Mouse (Mus musculus): Measurements from ENCODE around the gene Cpa5. TPM values are rescaled to one million over a fixed set of nuclear protein-coding genes. Genes with fewer than 3 reads are reported as not detected.

Cpa5 gene
- polyA plus RNA-seq, 1 experiment from 2014 or later: 0.33 TPM

DNA sequence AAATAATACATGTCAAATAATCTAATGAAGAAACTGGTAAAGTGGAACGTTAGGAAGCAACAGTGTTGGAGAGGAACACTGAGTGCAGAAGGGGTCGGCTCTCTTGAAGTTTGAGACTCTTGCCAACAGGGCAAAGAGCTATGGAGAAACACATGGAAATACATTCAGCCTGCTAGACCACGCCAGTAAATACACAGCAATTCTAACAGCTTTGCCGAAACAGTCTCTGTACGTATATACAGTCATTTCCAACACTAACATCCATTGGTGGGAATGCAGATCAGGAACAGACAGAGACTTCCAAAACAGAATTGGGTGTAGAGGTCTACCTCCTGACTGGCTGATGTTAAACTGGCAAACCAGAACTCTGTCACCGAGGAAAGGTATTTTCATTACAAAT is 42.7 kb downstream of the Cpa5 start:
- H3K4me2 ChIP-seq (replicated peaks): no peak overlapping the region

DNA sequence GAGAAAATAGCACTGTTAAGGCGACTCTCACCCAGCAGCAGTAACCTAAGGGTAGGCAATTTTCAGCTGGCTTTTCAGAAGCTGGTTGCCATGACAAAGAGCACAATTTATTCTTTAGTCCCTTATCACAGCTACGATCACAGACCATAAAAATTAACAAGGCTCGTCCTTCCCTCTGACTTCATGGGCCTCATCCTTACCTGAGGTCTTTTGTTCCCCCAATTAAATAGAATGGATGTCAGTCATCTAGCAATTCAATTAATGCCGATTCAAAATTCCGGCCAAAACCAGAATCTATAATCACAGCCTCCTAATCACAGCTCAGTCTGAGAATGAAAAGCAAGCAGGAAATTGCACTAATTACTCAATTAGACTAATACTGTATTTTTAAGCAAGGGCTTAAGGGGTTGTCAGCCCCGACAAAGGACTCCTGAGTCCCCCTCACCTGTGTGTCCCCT is 43.6 kb downstream of the Cpa5 start:
- 31% methylated on average over 6 of the region's 6 CpGs for WGBS
- Histone ChIP-seq H3K36me3 (peaks cover 12% of the 10 kb centered on the region), H3K9me3 (no peaks in the 10 kb centered on the region), H3K4me2 (replicated peaks) (no peak overlapping the region), H3K9ac (no peak overlapping the region), H3K27ac (peak overlapping the region; percentile 96), H3K4me1 (peaks cover 76% of the 10 kb centered on the region), H3K4me3 (no peak overlapping the region), H3K27me3 (no peaks in the 10 kb centered on the region)
- ATAC-seq (ENCODE audit: low FRiP score, low read depth): no peak

More for the DNA sequence above, 42.7 kb downstream of the Cpa5 start:
- no peak overlapping the region for H3K9ac ChIP-seq
- no peaks in the 10 kb centered on the region for H3K27me3 ChIP-seq
- H3K4me1 ChIP-seq: peaks cover 85% of the 10 kb centered on the region
- ATAC-seq (ENCODE audit: low FRiP score, low read depth): peak; percentile 39
- H3K4me3 ChIP-seq: no peak overlapping the region
- H3K36me3 ChIP-seq: peaks cover 9% of the 10 kb centered on the region
- no peaks in the 10 kb centered on the region for H3K9me3 ChIP-seq
- 35% methylated on average over 6 of the region's 6 CpGs for WGBS
- peak overlapping the region; percentile 96 for H3K27ac ChIP-seq

DNA sequence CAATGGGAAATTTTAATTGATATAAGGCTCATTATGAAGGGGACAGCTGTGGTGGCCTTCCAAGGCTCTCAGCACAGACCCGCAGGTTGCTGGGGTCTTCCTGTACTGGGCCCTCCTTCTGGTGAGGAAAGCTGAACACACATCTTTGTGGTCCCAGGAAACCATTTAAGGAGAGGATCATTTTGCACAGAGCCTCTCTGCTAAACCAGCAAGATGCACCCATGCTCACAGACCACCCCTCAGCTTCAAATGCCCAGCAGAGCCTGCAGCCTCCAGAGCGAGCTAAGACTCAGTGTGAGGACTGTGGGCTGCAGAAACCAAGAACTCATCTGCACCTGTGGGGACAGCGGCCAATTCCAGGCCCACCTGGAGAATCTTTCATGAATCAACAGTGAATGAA is 44.1 kb downstream of the Cpa5 start:
- ATAC-seq (ENCODE audit: low FRiP score, low read depth): no peak
- WGBS: 59% methylated on average over 3 of the region's 3 CpGs
- peak overlapping the region; percentile 43; the same call in 1 of the 2 replicates for H3K9ac ChIP-seq
- no peaks in the 10 kb centered on the region for H3K27me3 ChIP-seq
- H3K27ac ChIP-seq: peak overlapping the region; percentile 96
- no peaks in the 10 kb centered on the region for H3K9me3 ChIP-seq
- no peak overlapping the region for H3K4me3 ChIP-seq
- H3K4me1 ChIP-seq: peaks cover 71% of the 10 kb centered on the region
- H3K36me3 ChIP-seq: peaks cover 15% of the 10 kb centered on the region
- no peak overlapping the region for H3K4me2 ChIP-seq (replicated peaks)

DNA sequence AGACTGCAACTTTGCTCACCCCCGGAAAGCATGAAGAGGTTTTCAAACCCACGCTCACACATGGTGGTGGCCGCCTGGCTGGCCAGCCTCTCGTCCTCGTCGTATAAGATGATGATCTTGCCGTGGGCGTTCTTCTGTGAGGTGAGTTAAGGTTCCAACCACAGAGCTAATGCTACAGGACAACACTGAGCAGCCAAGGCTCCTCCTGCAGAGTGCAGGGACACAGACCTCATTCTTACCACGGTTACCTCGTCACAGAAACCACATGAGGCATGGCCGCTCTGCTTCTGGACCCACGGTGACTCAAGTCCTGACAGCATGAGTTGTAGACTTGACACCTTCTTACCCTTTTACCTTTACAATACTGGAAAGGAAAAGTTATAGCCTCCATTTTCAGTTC is 46.5 kb downstream of the Cpa5 start:
- no peak overlapping the region for H3K4me2 ChIP-seq (replicated peaks)
- peaks cover 15% of the 10 kb centered on the region for H3K36me3 ChIP-seq
- H3K9ac ChIP-seq: no peak overlapping the region
- peak overlapping the region; percentile 96 for H3K27ac ChIP-seq
- H3K4me1 ChIP-seq: peaks cover 71% of the 10 kb centered on the region
- H3K4me3 ChIP-seq: no peak overlapping the region
- H3K27me3 ChIP-seq: no peaks in the 10 kb centered on the region
- WGBS: 88% methylated on average over 12 of the region's 12 CpGs
- H3K9me3 ChIP-seq: no peaks in the 10 kb centered on the region
- no peak for ATAC-seq (ENCODE audit: low FRiP score, low read depth)

DNA sequence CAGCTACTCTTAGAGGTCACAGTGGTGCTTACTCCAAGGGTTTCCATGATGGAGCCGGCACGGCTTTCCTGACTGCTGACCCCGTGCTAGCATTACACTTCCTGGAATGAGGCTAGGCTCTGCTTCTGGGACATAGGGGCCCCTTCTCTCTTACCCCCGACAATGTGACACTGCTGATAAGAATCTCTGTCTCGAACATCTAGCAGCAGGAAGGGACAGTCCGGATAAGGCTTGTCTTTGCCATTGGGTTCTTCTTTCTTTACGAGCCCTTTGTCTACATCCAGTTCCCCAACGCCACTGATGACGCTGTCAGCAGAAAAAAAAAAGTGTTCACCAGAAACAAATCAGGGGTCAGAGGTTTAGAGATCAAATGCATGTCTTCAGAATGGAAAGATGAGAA is 47.8 kb downstream of the Cpa5 start:
- peaks cover 15% of the 10 kb centered on the region for H3K36me3 ChIP-seq
- H3K9ac ChIP-seq: no peak overlapping the region
- no peak overlapping the region for H3K4me2 ChIP-seq (replicated peaks)
- no peaks in the 10 kb centered on the region for H3K27me3 ChIP-seq
- H3K9me3 ChIP-seq: no peaks in the 10 kb centered on the region
- H3K4me1 ChIP-seq: peaks cover 60% of the 10 kb centered on the region
- no peak for ATAC-seq (ENCODE audit: low FRiP score, low read depth)
- 77% methylated on average over 9 of the region's 9 CpGs for WGBS
- no peak overlapping the region for H3K4me3 ChIP-seq
- H3K27ac ChIP-seq: no peak overlapping the region

DNA sequence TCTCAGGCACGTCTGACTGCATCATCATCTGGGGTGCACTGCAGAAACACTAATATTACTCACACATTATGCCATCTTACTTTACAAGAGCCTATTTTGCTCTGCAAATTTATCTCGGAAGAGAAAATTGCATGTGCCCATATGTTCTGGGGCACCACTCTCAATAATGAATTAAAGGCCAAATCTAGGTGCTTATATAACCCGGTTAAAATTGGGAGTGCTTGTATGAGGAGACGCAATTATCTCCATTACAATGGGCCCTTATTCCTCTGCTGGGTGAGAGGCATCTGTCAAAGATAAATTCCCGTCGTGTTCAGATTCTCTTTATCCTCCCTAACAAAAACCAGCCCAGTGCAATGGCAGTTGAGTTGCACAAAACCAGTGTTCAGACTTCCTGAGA is 54.0 kb downstream of the Cpa5 start:
- no peak for ATAC-seq (ENCODE audit: low FRiP score, low read depth)
- H3K4me1 ChIP-seq: peaks cover 72% of the 10 kb centered on the region
- H3K36me3 ChIP-seq: 0 out of 2 replicates have a peak, but pooled peaks cover under 1% of the 10 kb centered on the region
- H3K27ac ChIP-seq: peak overlapping the region; percentile 49; the same call in 1 of the 2 replicates
- WGBS: 50% methylated on average over 6 of the region's 6 CpGs
- no peak overlapping the region for H3K4me3 ChIP-seq
- no peak overlapping the region for H3K4me2 ChIP-seq (replicated peaks)
- no peaks in the 10 kb centered on the region for H3K9me3 ChIP-seq
- H3K27me3 ChIP-seq: no peaks in the 10 kb centered on the region
- no peak overlapping the region for H3K9ac ChIP-seq

DNA sequence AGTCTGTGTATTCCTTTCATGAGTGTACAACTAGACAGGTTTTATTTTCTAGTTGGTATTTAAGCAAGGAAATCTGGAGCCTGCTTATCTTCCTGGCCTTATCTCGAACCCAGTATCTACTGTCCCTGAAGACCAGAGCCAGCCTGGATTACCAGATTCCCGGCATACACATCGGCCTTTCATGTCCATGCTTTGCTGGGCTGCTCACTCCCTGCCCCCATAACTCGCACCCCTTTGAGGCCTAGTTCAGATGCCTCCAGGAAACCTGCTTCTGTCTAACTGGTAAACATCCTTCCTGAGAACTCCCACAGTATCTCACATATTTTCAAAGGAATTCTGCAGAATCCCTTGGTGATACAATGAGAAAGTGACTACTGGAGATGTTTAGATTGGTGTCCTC is 54.5 kb downstream of the Cpa5 start:
- H3K4me1 ChIP-seq: peaks cover 71% of the 10 kb centered on the region
- ATAC-seq (ENCODE audit: low FRiP score, low read depth): no peak
- WGBS: 38% methylated on average over 4 of the region's 4 CpGs
- no peaks in the 10 kb centered on the region for H3K36me3 ChIP-seq
- peak overlapping the region; percentile 49; the same call in 1 of the 2 replicates for H3K27ac ChIP-seq
- H3K4me2 ChIP-seq (replicated peaks): no peak overlapping the region
- H3K9me3 ChIP-seq: no peaks in the 10 kb centered on the region
- H3K27me3 ChIP-seq: no peaks in the 10 kb centered on the region
- no peak overlapping the region for H3K9ac ChIP-seq
- no peak overlapping the region for H3K4me3 ChIP-seq

DNA sequence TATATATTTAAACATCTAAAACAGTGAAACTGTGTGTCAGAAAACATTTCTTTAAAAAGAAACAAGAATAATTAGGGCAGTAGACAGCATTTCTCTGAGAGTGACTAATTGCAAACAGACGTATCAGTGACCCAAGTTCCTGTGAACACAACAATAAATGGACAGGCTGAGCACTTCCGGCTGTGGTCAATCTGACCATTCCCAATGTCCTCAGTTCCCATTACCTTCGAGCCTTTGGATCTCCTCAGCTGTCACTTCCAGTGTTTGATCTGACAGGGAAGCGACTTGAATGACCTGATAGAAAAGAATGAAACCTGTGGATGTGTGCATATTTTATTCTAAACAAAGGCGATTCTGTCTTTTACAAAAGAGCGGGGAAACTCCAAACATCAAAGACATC is 55.2 kb downstream of the Cpa5 start:
- WGBS: 33% methylated on average over 6 of the region's 6 CpGs
- peak overlapping the region; percentile 49; the same call in 1 of the 2 replicates for H3K27ac ChIP-seq
- no peak overlapping the region for H3K9ac ChIP-seq
- no peaks in the 10 kb centered on the region for H3K27me3 ChIP-seq
- H3K4me2 ChIP-seq (replicated peaks): no peak overlapping the region
- no peaks in the 10 kb centered on the region for H3K9me3 ChIP-seq
- H3K36me3 ChIP-seq: no peaks in the 10 kb centered on the region
- H3K4me3 ChIP-seq: no peak overlapping the region
- H3K4me1 ChIP-seq: peaks cover 69% of the 10 kb centered on the region
- no peak for ATAC-seq (ENCODE audit: low FRiP score, low read depth)

DNA sequence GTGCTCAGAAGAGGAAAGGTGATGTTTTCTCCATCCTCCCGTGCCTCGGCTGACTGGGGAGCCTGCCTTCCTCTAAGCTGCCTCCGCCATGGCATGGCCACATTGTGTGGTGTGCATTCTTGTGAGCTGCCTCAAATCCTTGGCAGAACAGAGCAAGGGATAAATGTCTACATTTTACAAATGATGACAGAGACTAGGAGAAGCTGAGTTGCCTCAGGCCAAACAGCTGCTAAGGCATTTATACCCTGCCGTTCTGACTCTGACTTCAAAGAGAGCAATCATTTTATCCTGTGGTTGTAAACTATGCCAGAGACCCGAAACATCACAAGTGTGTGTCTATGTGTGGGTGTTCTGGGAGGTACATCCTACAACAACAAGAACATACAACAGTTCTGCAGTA is 56.8 kb downstream of the Cpa5 start:
- H3K27me3 ChIP-seq: no peaks in the 10 kb centered on the region
- WGBS: 27% methylated on average over 5 of the region's 5 CpGs
- no peak overlapping the region for H3K4me2 ChIP-seq (replicated peaks)
- H3K4me3 ChIP-seq: no peak overlapping the region
- no peak overlapping the region for H3K9ac ChIP-seq
- peaks cover 68% of the 10 kb centered on the region for H3K4me1 ChIP-seq
- no peaks in the 10 kb centered on the region for H3K36me3 ChIP-seq
- no peaks in the 10 kb centered on the region for H3K9me3 ChIP-seq
- peak overlapping the region; percentile 69 for H3K27ac ChIP-seq
- ATAC-seq (ENCODE audit: low FRiP score, low read depth): peak; percentile 28; the same call in 1 of the 2 replicates

DNA sequence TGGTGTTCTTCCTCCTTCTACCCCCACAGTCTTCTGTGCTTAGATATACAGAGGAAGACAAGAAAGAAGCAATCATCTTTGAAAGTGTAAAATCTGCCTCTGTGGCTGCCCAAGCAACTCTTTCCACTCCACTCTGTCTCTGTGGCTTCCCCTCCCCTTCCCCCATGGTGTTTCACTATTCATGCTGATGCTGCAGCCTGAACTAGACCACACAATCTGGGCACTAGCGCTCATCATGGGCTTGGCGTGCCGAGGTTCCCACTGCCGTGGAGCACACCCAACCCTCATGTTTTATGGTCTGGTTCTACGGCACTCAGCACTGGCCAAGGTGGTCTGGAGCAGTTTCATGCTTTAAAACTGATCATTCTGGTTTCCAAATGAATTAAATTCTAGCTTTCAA is 60.9 kb downstream of the Cpa5 start:
- H3K27ac ChIP-seq: peak overlapping the region; percentile 39
- peaks cover 85% of the 10 kb centered on the region for H3K4me1 ChIP-seq
- H3K36me3 ChIP-seq: no peaks in the 10 kb centered on the region
- H3K4me3 ChIP-seq: no peak overlapping the region
- no peak overlapping the region for H3K4me2 ChIP-seq (replicated peaks)
- H3K27me3 ChIP-seq: no peaks in the 10 kb centered on the region
- WGBS: 41% methylated on average over 5 of the region's 5 CpGs
- no peaks in the 10 kb centered on the region for H3K9me3 ChIP-seq
- ATAC-seq (ENCODE audit: low FRiP score, low read depth): no peak
- no peak overlapping the region for H3K9ac ChIP-seq

DNA sequence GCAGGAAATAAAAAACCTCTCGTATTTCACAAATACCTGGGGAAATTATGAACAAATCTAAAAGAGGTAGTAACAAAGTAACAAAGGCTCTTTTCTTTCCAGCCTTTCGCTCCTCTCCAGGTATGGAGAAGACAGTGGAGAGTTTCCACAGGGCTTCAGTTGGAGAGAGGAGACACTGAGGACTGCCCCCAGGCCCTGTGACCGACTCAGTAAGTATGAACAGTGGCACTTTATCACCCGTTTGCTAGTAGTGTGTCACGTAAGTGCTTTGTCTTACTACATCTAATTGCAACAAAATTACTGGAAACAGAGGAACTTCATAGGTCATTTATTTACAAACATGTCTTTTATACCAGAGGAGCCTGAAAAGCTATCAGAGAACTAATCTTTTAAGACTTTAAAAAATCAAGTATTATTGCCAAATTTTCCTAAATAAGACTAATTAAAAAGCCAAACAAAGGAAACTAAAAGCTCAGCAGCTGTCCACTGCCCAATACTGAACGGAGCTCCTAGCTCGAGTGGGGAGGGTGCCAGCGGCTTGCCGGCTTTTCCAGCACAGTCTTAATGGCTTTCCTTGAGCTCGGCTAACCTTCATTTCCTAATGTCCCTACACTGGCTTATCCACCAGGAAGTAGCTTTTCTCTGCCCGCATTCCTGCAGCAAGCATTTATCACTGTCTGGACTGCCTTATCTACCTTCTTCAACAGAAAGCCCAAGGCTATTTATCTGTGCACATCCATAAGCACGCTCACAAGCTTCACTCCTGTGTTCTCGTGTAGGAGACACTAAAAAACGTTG is 63.2 kb downstream of the Cpa5 start:
- Histone ChIP-seq H3K9ac (peak overlapping the region; percentile 52), H3K4me3 (peak overlapping the region; percentile 17), H3K4me2 (replicated peaks) (peak overlapping the region; percentile 55), H3K36me3 (peaks cover 3% of the 10 kb centered on the region; the same call in 1 of the 2 replicates), H3K27me3 (no peaks in the 10 kb centered on the region), H3K9me3 (no peaks in the 10 kb centered on the region), H3K27ac (peak overlapping the region; percentile 100), H3K4me1 (peaks cover 74% of the 10 kb centered on the region)
- ATAC-seq (ENCODE audit: low FRiP score, low read depth): 0 out of 2 replicates have a peak, but pooled peaks have one; percentile 21
- WGBS: 9% methylated on average over 14 of the region's 14 CpGs

DNA sequence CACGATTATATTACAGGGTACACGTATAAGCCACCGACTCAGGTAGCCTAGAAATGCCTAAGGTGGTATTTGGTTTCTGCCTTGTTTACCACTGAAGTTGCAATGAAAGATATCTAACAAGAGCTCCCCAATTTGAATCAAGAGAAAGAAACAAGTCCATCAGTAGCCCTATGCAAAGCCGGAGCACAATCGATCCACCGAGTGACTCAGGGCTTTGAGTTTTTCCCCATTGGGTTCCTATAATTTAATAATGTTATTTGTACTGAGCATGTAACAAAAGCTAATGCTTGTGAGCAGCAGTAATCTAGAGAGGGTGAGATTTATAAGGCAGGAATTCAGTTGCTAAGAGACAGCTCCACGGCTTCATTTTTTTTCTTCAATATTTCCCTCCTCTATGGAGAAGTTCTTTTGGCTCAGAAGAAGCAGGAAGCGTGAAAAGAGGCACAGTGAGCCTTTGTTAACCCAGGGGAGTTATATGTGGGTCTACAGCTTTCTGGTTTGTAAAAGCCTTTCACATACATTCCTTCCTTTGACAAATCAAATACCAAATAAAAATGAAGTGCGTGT is 64.0 kb downstream of the Cpa5 start:
- peaks cover 73% of the 10 kb centered on the region for H3K4me1 ChIP-seq
- no peaks in the 10 kb centered on the region for H3K27me3 ChIP-seq
- peak overlapping the region; percentile 55 for H3K4me2 ChIP-seq (replicated peaks)
- H3K9ac ChIP-seq: peak overlapping the region; percentile 77
- peak overlapping the region; percentile 100 for H3K27ac ChIP-seq
- ATAC-seq (ENCODE audit: low FRiP score, low read depth): peak; percentile 67
- peaks cover 3% of the 10 kb centered on the region; the same call in 1 of the 2 replicates for H3K36me3 ChIP-seq
- H3K4me3 ChIP-seq: peak overlapping the region; percentile 19
- no peaks in the 10 kb centered on the region for H3K9me3 ChIP-seq
- 19% methylated on average over 9 of the region's 9 CpGs for WGBS
